Mouse (Mus musculus) forebrain, embryonic 11.5 days (tissue): ENCODE data around the gene Pptc7. TPM values are rescaled to one million over a fixed set of nuclear protein-coding genes. Genes with fewer than 3 reads are reported as not detected.
A peak's percentile ranks its signal among the peaks of the same experiment; 100 is the strongest.

ENCODE experiments used
- ATAC-seq: fragments of 200-750 bp; cut with Nextera tagmentation; replicated peaks from 2 replicates; pipeline ENCODE4 v1.8.0; 2017; ENCODE audit warnings: moderate TSS enrichment; ENCODE audit not compliant: low FRiP score
- DNase-seq: peaks from one replicate; pipeline ENCODE4 v3.0.0-alpha.2; 2017; ENCODE audit warnings: low spot score
- H3K27ac ChIP-seq: fragments of 300-500 bp; sonication (generic); 2 replicates; pipeline ENCODE4 v1.5.1; 2014; ENCODE audit warnings: low read depth, low read length
- H3K27me3 ChIP-seq: fragments of 300-500 bp; sonication (generic); 2 replicates; pipeline ENCODE4 v1.6.1; 2014; ENCODE audit warnings: mild to moderate bottlenecking, low read length, mixed read lengths; ENCODE audit not compliant: control insufficient read depth, insufficient read depth
- H3K36me3 ChIP-seq: fragments of 300-500 bp; sonication (generic); 2 replicates; pipeline ENCODE4 v1.6.1; 2014; ENCODE audit warnings: mild to moderate bottlenecking, low read length, moderate library complexity, mixed read lengths; ENCODE audit not compliant: control insufficient read depth, insufficient read depth
- H3K4me1 ChIP-seq: fragments of 300-500 bp; sonication (generic); replicated peaks from 2 replicates; pipeline ENCODE4 v1.6.1; 2014; ENCODE audit warnings: low read length, mixed read lengths; ENCODE audit not compliant: control insufficient read depth, insufficient read depth
- H3K4me2 ChIP-seq: fragments of 300-500 bp; sonication (generic); 2 replicates; pipeline ENCODE4 v1.6.1; 2014; ENCODE audit warnings: low read depth, mild to moderate bottlenecking, low read length, moderate library complexity, mixed read lengths; ENCODE audit not compliant: severe bottlenecking
- H3K4me3 ChIP-seq: fragments of 300-500 bp; sonication (generic); 2 replicates; pipeline ENCODE4 v1.5.1; 2014; ENCODE audit warnings: low read depth, low read length
- H3K9ac ChIP-seq: fragments of 300-500 bp; sonication (generic); 2 replicates; pipeline ENCODE4 v1.6.1; 2014; ENCODE audit warnings: low read length
- H3K9me3 ChIP-seq: fragments of 300-500 bp; sonication (generic); 2 replicates; pipeline ENCODE4 v1.6.1; 2016; ENCODE audit warnings: low read length, mixed read lengths; ENCODE audit not compliant: control insufficient read depth
- whole genome bisulfite sequencing: fragments of 180-500 bp; shearing (Covaris S2); extraction: QIAGEN DNeasy Blood & Tissue Kit; methylation state at CpG from one replicate; pipeline ENCODE4 v1.1.7; 2014; 5-methylcytosine and 5-hydroxymethylcytosine counted together
- polyA plus RNA-seq: library from polyadenylated mRNA; unstranded; fragments of >200 nt; fragmentation: Nextera tagmentation; extraction: Ambion mirVana; gene quantifications from 2 replicates; pipeline ENCODE4 v1.2.1, GENCODE M21; 2014

The Pptc7 gene
- polyA plus RNA-seq, 1 experiment from 2014 or later, result 9.1 TPM

GRCm38 (mm10) chr5:122302810-122303745 lies 18.9 kb downstream of the Pptc7 start:
- Histone ChIP-seq H3K4me2 (no peak overlapping the region), H3K9me3 (no peaks in the 10 kb centered on the region), H3K9ac (no peak overlapping the region), H3K36me3 (no peaks in the 10 kb centered on the region; the same call in 1 of the 2 replicates), H3K27ac (no peak overlapping the region), H3K27me3 (no peaks in the 10 kb centered on the region), H3K4me3 (no peak overlapping the region), H3K4me1 (0 out of 2 replicates have a peak, but pooled peaks cover 2% of the 10 kb centered on the region)
- DNase-seq (no peak), ATAC-seq (no peak)
- WGBS, result 77% methylated on average over 17 of the region's 17 CpGs

GRCm38 (mm10) chr5:122303937-122304336 lies 19.8 kb downstream of the Pptc7 start:
- 92% methylated on average over 7 of the region's 7 CpGs for WGBS
- H3K4me2 ChIP-seq, result no peak overlapping the region
- DNase-seq, result no peak
- H3K27ac ChIP-seq, result no peak overlapping the region
- no peaks in the 10 kb centered on the region for H3K9me3 ChIP-seq
- no peak overlapping the region for H3K9ac ChIP-seq
- no peak for ATAC-seq
- H3K36me3 ChIP-seq, result no peaks in the 10 kb centered on the region; the same call in 1 of the 2 replicates
- H3K27me3 ChIP-seq, result no peaks in the 10 kb centered on the region
- no peak overlapping the region for H3K4me3 ChIP-seq
- H3K4me1 ChIP-seq, result 0 out of 2 replicates have a peak, but pooled peaks cover 2% of the 10 kb centered on the region

- no peak overlapping the region for H3K4me2 ChIP-seq
- 91% methylated on average over 6 of the region's 6 CpGs for WGBS
- H3K4me1 ChIP-seq, result 0 out of 2 replicates have a peak, but pooled peaks cover 2% of the 10 kb centered on the region
- ATAC-seq, result no peak
- no peak overlapping the region for H3K9ac ChIP-seq
- H3K9me3 ChIP-seq, result no peaks in the 10 kb centered on the region
- DNase-seq, result no peak
- H3K36me3 ChIP-seq, result no peaks in the 10 kb centered on the region; the same call in 1 of the 2 replicates
- no peak overlapping the region for H3K27ac ChIP-seq
- H3K4me3 ChIP-seq, result no peak overlapping the region
- no peaks in the 10 kb centered on the region for H3K27me3 ChIP-seq
Measured at GRCm38 (mm10) chr5:122304541-122304940, 20.4 kb downstream of the Pptc7 start.

- DNase-seq, result no peak
- no peak for ATAC-seq
- Histone ChIP-seq H3K27ac (no peak overlapping the region), H3K4me3 (no peak overlapping the region), H3K36me3 (no peaks in the 10 kb centered on the region; the same call in 1 of the 2 replicates), H3K4me2 (no peak overlapping the region), H3K4me1 (0 out of 2 replicates have a peak, but pooled peaks cover 2% of the 10 kb centered on the region), H3K27me3 (no peaks in the 10 kb centered on the region), H3K9ac (no peak overlapping the region), H3K9me3 (no peaks in the 10 kb centered on the region)
- WGBS, result 91% methylated on average over 7 of the region's 7 CpGs
Measured at GRCm38 (mm10) chr5:122305472-122305871, 21.3 kb downstream of the Pptc7 start.

- WGBS, result 89% methylated on average over 3 of the region's 3 CpGs
- Histone ChIP-seq H3K27ac (no peak overlapping the region), H3K4me2 (no peak overlapping the region), H3K9ac (no peak overlapping the region), H3K4me1 (0 out of 2 replicates have a peak, but pooled peaks cover 2% of the 10 kb centered on the region), H3K36me3 (no peaks in the 10 kb centered on the region; the same call in 1 of the 2 replicates), H3K4me3 (no peak overlapping the region), H3K9me3 (no peaks in the 10 kb centered on the region), H3K27me3 (no peaks in the 10 kb centered on the region)
- ATAC-seq (no peak), DNase-seq (no peak)
Measured at GRCm38 (mm10) chr5:122306536-122306935, 22.4 kb downstream of the Pptc7 start.

GRCm38 (mm10) chr5:122310699-122311098 lies 26.5 kb downstream of the Pptc7 start:
- Histone ChIP-seq H3K9ac (no peak overlapping the region), H3K36me3 (peaks cover 2% of the 10 kb centered on the region; the same call in 1 of the 2 replicates), H3K9me3 (no peaks in the 10 kb centered on the region), H3K4me1 (no peaks in the 10 kb centered on the region), H3K27me3 (no peaks in the 10 kb centered on the region), H3K4me3 (no peak overlapping the region), H3K27ac (no peak overlapping the region), H3K4me2 (no peak overlapping the region)
- DNase-seq (peak; percentile 33), ATAC-seq (no peak)
- WGBS, result 91% methylated on average over 8 of the region's 8 CpGs

GRCm38 (mm10) chr5:122311692-122312091 lies 27.5 kb downstream of the Pptc7 start:
- Histone ChIP-seq H3K36me3 (peaks cover 2% of the 10 kb centered on the region; the same call in 1 of the 2 replicates), H3K4me2 (no peak overlapping the region), H3K4me3 (no peak overlapping the region), H3K9ac (no peak overlapping the region), H3K4me1 (no peaks in the 10 kb centered on the region), H3K9me3 (no peaks in the 10 kb centered on the region), H3K27me3 (no peaks in the 10 kb centered on the region), H3K27ac (no peak overlapping the region)
- WGBS, result 71% methylated on average over 7 of the region's 7 CpGs
- no peak for ATAC-seq
- DNase-seq, result peak; percentile 28

GRCm38 (mm10) chr5:122312346-122312745 lies 28.2 kb downstream of the Pptc7 start:
- DNase-seq (peak; percentile 37), ATAC-seq (no peak)
- H3K9me3 ChIP-seq, result no peaks in the 10 kb centered on the region
- H3K36me3 ChIP-seq, result peaks cover 2% of the 10 kb centered on the region; the same call in 1 of the 2 replicates
- H3K4me3 ChIP-seq, result no peak overlapping the region
- H3K4me2 ChIP-seq, result no peak overlapping the region
- H3K27me3 ChIP-seq, result no peaks in the 10 kb centered on the region
- 90% methylated on average over 4 of the region's 4 CpGs for WGBS
- no peak overlapping the region for H3K9ac ChIP-seq
- no peak overlapping the region for H3K27ac ChIP-seq
- H3K4me1 ChIP-seq, result no peaks in the 10 kb centered on the region
